Mouse (Mus musculus) embryo, embryonic 11.5 days (tissue): ENCODE results near the gene Rrp8.

Source experiments
- DNase-seq: peaks from one replicate; pipeline ENCODE4 v3.0.0-alpha.2; 2012; ENCODE audit warnings: low read depth, low spot score

Rrp8 gene

DNA sequence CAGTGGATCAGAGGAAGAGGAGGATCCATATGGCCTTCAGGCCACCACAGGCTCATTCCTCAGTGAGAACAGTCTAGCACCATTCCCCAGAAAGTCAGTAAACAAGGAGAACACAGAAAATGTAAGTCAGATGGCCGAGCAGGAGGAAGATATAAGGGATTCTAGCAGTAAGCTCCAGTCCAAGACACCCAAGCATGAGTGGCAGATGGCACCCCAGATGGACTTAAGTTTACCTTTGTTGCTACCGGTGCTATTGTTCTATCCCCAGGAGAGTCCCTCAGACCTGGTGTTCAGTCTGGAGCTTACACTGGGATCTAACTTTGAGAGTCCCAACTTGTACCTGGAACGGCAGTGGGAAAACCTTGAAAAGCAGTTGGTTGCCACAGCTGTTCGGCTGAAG lies 33.4 kb downstream of the Rrp8 start:
- DNase-seq: no peak

DNA sequence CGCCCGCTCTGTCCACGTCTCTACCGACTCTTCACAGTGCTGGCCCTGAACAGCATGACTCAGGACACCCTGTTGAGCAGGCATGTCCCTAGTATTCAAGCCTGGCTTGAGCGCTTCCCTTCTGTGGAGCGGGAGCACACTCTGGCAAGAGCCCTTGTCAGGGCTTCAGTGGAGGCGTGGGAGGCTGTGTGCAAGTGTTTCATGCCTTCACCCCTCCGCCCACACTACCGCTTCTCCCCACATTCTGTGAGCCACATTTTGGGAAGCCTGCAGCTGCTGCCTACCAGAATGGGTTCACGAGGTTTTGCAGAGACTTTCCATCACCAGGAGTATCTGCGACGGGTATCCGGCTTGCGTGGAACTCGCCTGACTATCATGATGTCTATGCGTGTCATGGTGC lies 34.0 kb downstream of the Rrp8 start:
- DNase-seq: no peak

GRCm38 (mm10) chr7:105690875-105691274 lies 46.3 kb downstream of the Rrp8 start:
- no peak for DNase-seq

DNA sequence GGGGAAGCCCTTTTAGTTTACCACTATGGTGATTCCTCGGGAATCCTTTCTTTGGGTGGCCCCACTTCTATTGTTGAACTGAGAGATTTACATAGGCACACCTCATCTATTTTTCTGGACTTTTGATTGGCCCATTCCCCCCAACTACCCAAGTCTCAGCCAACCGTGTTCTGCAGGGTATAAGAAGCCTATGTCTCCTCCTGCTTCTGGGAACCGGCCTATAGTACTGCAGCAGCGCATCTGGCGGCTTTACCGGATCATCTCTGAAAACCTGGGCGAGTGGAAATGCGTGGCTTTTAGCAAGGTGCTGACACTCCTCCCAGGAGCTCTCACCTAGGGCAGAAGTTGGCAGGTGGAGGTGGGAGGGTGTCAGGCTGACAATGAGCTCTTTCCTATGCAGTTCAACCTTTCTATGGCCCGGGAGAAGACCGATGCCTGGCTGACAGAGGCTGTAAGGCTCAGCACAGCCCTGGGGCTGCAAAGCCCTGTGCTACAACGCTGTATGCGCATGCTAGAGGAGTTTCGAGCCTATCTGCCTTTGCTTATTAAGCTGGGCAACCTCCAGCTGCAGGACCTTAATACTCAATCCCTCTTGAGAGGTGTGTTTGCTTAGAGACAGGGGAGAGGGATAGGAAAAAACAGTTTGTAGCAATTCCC lies 51.5 kb downstream of the Rrp8 start:
- DNase-seq: no peak
